Mouse (Mus musculus) 3T3-L1 (cell line): Measurements from ENCODE around the gene Eif3c.

Source experiments
- DNase-seq: peaks from one replicate; pipeline ENCODE4 v3.0.0-alpha.2; 2015; ENCODE audit warnings: low read depth, low spot score

Gene Eif3c

GRCm38 (mm10) chr7:126566094-126566765, at the start of gene Eif3c:
Gene Eif3c (minus strand): TSS chr7:126566411.
- peak; percentile 94 for DNase-seq

DNA sequence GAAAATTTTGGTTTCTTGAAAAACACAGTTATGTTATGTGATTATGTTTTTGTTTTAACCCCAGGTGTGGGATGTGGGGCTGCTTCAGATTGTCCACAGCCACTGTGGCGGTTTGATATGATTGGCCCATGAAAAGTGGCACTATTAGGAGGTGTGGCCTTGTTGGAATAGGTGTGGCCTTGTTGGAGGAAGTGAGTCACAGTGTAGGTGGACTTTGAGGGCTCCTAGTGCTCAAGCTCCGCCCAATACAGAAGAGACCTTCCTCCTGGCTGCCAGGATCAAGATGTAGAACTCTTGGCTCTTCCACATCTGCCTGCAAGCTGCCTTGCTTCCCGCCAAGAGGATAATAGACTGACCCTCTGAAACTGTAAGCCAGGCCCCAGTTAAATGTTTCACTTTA, 46.5 kb upstream of the Eif3c start:
- DNase-seq: no peak

DNA sequence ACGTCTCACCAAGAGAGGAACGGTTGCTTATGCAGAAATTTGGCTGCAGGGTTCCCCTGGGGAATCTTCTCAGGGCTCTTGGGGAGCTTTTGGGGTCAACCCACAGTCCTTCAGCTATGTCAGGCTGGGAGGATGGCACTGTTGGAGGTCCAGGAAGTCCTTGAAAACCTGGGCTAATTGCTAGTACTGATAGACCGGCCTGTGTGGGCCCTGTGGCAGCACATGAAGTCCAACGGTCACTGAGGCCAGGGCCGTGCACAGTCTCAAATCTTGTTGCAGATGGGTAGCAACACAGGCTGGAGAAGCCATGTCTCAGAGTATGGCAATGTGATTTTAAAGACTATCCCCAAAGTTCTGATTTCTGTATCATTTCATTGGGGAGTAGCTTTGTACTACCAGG, 41.6 kb upstream of the Eif3c start:
- no peak for DNase-seq

DNA sequence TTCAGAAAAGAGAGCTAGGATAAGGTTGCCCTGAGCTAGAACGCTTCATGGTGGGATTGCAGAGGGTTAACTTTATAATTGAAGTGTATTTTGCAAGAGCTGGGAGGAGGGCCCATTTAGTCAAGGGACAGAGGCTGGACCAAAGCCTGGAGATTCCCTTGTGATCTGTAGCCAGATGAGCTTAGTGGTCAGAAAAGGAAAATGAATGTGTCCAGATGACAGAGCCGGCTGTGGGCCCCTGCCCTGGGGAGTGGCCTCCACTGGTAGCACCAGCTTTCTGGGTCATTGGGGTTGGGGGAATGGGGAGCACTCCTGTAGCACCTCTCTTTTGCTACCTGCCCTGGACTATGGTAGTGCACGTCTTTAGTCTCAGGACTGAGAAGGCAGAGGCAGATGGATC, 40.9 kb upstream of the Eif3c start:
- peak; percentile 80 for DNase-seq

- peak; percentile 28 for DNase-seq
These were observed 40.4 kb upstream of the Eif3c start for GRCm38 (mm10) chr7:126606611-126607010.

GRCm38 (mm10) chr7:126602650-126603049, 36.4 kb upstream of the Eif3c start:
- no peak for DNase-seq

- no peak for DNase-seq
These were observed 35.7 kb upstream of the Eif3c start for GRCm38 (mm10) chr7:126601896-126602295.

GRCm38 (mm10) chr7:126598919-126599318, 32.7 kb upstream of the Eif3c start:
- no peak for DNase-seq

- no peak for DNase-seq
These were observed 30.2 kb upstream of the Eif3c start for GRCm38 (mm10) chr7:126596414-126596813.

DNA sequence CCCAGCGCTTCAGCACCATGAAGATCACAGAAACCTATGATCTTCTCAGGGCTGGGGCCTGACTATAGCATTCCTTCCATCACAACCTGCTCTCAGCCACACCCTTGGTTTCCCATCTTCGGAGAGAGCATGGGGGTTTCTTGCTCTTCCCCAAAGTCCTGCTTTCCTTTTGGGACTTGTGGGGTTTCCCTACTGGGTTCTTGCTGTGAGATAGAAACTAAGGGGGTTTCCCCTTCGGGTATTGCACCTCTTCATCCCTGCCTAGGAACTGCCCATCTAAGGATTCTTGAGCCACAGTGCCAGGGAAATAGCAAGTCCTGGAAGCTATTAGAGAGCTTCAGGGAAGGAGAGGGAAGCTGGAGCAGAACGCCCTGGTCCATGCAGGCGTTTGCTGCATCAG, 29.7 kb upstream of the Eif3c start:
- DNase-seq: no peak

DNA sequence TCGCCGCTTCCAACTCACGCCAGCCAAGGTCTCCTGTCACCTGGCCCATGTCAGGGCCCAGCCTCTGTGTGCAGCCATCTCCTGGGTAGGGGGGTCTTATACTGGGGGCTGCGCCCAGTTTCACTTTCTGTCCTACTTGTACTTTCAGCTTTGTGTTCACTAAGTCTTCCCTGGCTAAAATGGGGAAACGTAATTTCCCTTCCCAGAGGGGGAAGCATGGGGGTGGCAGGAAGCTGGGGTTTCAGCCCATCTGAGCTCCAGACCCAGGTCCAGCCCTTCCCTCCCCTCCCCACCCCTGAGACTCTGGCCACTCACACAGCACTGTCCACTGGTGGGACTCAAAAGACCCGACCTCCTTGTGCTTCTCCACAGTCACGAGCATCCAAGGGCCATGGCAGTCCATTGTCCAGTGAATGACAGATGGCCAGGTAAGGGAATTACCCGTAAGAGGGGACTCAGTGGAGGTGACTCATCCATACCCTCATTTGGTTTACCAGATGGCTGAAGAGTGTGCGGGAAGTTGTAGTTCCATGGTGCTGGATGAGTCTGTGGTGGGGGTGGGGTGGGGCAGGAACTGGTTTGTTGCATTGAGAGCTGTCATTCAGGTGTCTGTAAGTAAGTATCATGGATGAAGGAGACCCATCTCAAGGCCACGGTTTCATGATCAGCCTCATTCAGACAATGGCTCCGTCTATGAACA, 28.8 kb upstream of the Eif3c start, which contains the start of gene Il27:
Gene Il27 (minus strand): TSS at position 80 of the 700 bp plus-strand sequence.
- no peak for DNase-seq

DNA sequence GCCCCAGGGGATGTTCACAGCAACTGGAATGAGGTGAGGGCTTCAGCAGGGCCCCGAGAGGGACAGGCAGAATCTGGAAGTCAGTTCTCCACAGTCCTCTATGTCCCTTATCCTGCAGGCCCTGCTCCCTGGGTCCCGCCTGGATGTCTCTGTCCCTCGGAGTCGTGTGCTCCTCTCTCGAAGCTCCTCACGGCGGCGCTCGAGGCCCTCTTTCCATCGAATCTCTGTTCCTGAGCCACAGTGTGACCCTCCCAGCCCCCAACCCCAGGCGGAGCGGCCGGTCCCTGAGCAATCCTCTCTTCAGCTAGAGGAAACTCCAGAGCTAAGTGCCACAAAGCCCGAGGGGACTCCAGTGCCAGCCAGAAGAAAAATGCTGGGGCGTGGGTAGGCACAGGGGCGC, 21.6 kb upstream of the Eif3c start:
- no peak for DNase-seq

GRCm38 (mm10) chr7:126586839-126587238, 20.6 kb upstream of the Eif3c start:
- DNase-seq: no peak

DNA sequence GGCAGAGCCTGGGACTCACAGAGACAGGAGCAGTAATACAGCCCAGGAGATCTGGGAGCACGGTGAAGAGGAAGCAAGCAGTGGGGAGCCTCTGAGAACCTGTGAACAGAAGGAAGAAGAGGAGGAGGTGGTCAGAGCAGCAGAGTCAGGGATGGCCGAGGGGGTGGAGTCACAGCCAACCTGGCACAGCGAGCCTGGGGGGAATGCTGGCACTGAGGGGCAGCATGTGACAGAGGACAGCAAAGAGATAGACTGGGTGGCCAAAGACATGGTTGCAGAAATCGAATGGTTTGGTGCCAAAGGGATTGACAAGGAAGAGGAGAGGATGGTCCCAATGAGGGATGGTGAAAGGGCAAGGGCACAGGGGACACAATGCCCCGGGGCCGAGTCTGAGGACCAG, 19.5 kb upstream of the Eif3c start, which contains the start of gene Cln3:
Gene Cln3 (minus strand): TSS at position 101 of the 400 bp plus-strand sequence.
- DNase-seq: no peak

DNA sequence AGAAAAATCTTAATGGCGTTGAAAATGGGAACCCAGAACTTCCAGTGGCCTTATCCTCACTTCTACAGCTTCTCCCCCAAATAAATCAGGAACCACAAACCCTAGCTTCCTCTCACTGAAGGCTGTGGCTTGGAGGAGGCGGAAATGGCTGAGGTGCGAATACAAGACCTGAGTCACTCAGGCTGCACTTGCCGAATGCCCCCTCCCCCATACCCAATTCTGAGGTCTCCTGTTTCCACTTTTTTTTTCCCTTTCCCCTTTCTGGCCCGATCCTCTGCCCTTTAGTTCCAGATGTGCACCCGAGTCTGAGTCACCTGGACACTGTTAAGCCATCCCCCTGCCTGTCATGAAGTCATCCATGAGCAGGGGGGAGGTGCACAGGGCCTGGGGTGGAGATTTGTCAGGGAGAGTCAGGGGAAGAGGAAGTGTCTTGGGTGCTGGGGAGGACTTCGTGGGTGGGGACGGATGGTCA, 18.3 kb upstream of the Eif3c start, which contains the start of gene Apobr:
Gene Apobr (plus strand): TSS at position 437 of the 472 bp plus-strand sequence.
- DNase-seq: peak; percentile 59

DNA sequence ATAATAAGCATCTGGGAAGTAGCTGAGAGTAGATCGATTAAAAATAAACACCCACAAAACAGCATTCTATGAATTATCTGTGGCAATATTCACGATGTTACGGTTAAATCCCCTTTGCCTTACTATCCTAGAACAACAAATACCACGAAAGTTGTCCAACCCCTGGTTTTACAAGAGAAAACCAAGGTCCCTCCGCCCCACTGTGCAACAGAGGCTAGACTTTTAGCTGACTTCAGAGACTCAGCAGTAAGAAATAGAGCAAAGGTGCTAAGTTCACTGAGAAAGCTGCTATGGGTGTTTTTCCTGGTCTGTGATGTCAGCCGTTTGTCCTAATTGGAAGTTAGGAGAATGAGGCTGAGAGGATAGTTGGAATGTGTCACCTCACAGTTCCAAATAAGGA, 17.6 kb upstream of the Eif3c start:
- DNase-seq: no peak

DNA sequence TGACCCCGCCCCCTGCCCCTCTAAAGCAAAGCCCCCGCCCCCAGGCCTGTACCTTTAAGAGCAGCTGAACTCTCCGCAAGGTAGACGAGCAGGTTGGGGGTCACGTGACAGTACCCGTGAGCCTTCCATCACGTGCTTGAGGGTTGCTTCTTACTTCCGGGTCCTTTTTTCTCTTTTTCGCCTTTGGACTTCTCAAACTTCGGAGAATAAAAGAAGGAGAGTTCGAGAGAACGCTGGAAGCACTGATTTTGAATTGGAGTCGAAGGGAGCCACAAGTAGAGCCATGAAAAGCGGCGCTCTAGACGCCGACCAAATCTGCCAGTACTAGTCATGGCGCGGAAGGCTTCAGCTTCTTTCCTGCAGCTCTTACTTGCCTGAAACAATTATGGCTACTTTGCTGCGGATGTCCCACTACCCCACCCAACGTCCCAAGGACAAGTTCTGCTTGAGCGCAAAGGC, 17.1 kb upstream of the Eif3c start:
- no peak for DNase-seq

- no peak for DNase-seq
These were observed 16.5 kb upstream of the Eif3c start for GRCm38 (mm10) chr7:126582759-126583158.

DNA sequence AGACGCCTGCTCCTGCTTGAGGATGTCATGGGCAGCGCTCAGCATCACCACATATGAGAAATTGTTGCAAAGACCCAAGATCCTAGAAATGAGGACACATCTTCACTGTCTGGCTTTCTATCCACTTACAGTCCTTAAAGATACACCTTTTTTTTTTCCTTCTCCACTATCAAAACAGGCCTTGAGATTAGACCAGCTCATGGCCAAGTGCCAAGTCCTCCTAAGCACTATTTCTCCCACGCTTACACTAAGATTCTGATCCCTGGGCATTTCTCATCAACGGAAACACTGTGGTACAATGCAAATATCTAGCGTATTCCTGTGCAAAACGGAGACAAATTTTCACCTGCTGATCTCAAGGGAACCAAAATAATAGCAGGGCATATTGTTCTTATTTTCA, 15.4 kb upstream of the Eif3c start:
- no peak for DNase-seq

- peak; percentile 55 for DNase-seq
These were observed 13.0 kb upstream of the Eif3c start for GRCm38 (mm10) chr7:126579172-126579571.

- peak; percentile 75 for DNase-seq
These were observed 10.7 kb upstream of the Eif3c start for GRCm38 (mm10) chr7:126576946-126577345.

DNA sequence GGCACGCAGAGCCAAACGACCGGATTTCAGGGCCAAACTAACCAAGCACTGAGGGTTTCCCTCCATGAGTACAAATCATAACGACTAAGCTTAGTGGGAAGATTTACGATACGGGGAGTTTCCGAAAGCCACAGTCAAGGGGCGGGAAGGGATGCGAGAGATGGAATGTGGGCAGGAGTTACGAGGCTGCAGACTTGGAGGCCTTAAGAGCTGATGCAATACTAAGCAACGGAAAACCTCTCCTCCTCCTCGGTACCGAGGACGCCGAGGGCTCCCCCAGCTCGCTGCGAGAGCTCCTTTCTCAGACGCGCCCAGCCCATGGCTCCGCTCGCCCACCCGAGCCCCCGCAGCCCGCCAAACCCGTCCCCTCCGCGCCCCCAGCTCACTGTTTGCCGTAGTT, 518 bp downstream of the Eif3c start:
- peak; percentile 90 for DNase-seq

DNA sequence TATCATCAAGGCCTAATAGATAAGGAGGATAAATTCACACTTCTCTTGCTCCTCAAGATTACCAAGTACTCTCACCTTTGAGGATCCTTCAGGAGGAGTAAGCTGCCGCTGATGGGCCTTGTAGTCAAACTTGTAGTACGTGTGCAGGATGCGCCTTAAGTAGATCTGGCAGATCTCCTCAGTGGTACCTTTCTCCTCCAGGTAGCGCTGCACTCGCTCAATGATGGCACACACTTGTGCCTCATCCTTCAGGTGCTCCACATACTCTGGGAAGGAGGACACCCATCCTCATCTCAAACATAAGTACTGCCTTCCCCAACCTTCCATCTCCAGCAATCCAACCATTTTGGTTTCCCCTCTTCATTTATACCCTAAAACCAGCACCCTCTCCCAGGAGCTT, 9.6 kb downstream of the Eif3c start:
- DNase-seq: no peak
